Mouse (Mus musculus) frontal cortex, postnatal 25 days (tissue): ENCODE measurements around the gene Gmppa.

ENCODE experiments used
- DNase-seq, 2 experiments: peaks; one replicate each; pipeline ENCODE4 v3.0.0; 2022; ENCODE audit warnings: low spot score in 2 of 2

The Gmppa gene

DNA sequence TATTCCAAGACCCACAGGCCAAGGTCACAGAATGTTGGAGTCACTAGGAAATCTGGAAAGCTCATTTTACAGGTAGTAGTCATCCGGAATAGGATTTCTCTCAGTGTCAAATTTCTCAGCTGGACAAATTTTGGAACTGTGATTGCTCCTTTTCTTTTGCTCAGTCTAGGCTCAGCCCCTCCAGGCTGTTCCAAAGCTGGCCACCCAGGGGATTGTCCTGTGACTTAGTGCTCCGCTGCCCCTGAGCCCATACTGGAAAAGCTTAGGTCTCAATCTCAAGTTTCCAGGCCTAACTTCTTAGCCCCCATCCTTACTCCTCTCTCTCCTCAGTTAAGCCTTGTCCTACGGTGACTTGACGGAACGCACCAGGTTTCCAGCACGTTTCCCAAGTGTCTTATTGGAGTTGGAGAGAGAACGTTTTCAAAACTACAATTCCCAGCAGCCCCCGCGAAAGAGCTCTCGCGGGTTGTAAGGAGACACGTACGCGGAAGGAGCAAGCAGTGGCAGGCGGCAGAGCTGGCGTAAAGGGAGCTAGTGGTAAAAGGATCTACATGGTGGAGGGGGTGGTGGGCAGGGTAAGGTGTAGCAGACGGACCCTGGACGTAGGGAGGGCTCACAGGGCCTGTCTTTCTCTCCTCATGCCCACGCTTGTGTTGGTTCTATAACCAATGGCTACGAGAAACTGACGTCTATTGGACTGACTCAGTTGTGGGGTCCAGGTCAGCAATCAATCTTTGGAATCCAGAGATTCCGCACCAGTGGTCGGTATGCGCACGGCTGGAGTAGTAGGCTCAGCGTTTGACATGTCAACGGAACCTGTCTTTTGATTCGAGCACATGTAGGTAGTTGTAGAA, at the start of gene Gmppa:
TSS of gene Gmppa (plus strand) at position 456 of the 854 bp plus-strand sequence.
- DNase-seq = peak; percentile 58 to 69

DNA sequence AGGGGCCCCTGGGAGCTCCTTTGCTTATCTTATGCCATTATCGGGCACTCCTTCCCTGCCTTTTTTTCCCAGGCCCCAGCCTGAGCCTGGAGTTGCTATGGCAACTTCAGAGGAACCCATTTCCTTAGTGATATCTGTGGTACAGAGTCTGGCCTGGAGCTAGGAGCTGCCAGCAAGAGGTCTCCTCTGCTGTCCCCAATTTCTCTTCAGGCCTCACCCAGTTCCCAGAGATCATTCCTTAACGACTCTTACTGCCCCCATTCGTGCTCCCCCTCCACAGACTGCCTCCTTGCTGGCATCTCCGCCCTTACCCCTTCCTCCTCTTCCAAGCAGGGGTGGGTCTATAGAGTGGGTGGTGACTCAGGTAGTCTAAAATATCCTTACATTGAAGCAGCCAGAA, 49.6 kb upstream of the Gmppa start:
- DNase-seq = no peak

DNA sequence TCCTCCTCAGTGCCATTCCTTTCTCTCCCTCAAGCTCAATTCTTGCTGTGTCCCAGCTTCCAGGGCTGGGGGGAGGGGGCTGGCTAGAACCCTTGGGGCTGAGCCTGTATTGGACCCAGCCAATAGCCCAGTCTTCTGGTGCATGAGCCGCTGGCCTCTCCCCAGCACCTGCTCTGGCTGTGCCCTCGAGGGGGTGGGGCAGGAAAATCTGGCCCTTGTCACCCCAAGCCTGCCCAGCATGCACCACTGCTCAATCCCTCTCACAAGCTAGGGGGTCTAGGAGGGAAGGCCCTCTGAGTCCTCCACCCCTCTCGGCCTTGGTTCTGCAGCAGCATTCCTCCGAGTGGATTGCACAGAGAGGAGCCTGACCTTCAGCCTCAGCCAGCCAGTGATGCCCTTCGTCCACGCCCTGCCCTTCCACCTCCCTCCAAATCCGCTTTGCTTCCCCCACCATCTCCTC, 48.2 kb upstream of the Gmppa start:
- DNase-seq = no peak

GRCm38 (mm10) chr1:75387929-75388897, 47.5 kb upstream of the Gmppa start:
- DNase-seq = no peak

DNA sequence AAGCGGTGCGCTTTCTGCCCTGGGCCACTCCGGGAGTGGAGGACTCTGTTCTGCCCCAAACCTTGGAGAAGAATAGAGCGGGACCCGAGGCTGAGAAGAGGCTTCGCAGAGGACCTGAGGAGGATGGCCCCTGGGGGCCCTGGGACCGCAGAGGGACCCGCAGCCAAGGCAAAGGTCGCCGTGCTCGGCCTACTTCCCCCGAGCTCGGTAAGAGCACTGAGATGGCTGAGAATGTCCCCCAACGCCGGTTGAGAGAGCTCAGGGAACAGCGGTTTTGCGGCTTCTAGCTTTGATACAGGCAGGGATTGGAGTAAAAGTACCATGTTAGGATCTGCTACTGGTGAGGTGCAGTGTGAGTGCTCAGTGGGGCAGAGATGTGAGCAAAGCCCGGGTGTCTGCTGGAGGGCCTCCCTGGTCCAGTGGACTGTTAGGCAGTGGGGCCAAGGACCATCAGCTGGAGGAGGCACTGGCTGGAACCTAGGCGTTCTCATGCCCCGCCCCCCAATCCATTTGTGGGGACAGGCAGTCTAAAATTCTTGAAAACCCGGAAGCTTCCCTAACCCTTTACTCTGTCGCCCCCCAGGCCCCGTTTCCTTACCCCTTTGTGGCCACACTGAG, 46.7 kb upstream of the Gmppa start:
- no peak for DNase-seq

DNA sequence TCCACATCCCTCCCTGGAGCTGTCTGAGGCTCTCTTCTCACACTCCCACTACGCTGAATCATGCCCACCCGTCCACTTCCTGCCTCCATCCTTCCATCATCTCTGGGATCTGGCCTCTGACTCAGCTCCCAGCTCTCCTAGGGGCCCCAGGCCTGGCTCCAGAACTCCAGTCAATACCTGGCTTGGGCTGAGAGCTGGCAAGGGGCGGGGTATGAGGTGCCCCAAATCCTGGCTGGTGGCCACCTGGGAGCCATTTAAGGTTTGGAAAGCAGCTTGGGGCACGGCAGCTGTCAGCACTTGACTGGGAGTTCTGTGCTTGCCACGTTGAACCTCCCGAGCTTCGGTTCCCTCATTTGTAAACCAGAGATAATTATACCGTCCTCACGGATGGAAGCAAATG, 42.6 kb upstream of the Gmppa start:
- peak in 1 of 2 experiments; percentile 25 for DNase-seq

DNA sequence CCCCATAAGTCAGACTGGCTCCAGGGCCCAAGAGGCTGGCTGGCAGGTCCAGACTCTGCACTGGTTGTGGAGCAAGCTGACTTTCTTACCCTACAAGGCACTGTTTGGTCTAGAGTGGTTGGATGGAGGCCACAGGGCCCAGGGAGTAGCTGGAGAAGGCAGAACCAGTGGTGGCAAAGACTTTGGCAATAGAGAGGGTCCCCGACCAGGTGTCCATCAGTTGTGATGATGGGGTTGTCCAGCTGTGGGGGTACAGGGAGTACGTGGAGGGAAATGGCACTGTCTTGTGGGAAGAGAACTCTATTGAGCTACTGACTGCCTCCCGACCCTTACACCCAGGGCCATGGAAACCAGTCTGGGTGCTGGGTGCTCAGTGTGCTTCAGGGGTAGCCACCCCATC, 41.9 kb upstream of the Gmppa start:
- DNase-seq = no peak

- no peak for DNase-seq
Observed at GRCm38 (mm10) chr1:75398761-75399402, 36.8 kb upstream of the Gmppa start.

DNA sequence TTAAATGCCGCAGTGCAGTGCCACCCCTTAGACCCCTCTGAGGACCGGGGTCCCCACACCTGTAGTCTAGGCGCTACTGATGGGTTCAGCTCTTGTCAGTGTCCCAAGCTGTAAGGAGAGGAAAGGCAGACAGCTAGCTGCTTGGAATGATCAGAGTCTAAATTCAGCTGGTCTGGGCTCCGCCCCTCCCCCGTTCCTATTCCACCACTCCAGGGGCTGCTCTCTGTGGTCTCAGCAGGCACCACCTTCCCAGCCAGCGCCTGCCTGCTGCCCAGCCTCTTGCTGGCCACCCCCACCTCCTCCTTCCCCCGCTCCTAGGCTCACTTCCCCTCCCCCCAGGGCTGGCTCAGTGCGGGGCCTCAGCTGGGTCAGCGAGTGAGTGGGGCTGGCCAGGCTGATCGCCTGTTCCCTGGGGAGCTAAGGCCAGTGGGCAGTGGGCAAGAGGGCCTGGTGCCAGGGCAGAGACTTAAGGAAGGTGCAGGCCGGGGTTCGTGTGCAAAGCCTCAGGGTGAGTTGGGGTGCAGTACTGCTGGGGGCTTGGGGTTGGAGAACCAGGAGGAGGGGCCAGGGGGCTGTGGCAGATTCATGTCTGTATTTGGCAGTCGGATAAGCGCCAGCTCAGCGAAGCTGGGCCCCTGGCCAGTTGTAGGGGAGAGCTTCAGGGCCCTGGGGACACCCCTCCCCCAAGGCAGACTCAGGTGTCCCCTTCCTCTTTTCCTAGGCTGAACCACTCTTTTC, 35.8 kb upstream of the Gmppa start:
- DNase-seq = no peak

GRCm38 (mm10) chr1:75400493-75401115, 35.1 kb upstream of the Gmppa start:
- DNase-seq = no peak

GRCm38 (mm10) chr1:75405547-75405946, 30.2 kb upstream of the Gmppa start:
- DNase-seq = no peak

GRCm38 (mm10) chr1:75406173-75406572, 29.6 kb upstream of the Gmppa start:
- DNase-seq = no peak

- DNase-seq = no peak
Observed at GRCm38 (mm10) chr1:75407056-75407455, 28.7 kb upstream of the Gmppa start.

GRCm38 (mm10) chr1:75408210-75408609, 27.5 kb upstream of the Gmppa start:
- no peak for DNase-seq

DNA sequence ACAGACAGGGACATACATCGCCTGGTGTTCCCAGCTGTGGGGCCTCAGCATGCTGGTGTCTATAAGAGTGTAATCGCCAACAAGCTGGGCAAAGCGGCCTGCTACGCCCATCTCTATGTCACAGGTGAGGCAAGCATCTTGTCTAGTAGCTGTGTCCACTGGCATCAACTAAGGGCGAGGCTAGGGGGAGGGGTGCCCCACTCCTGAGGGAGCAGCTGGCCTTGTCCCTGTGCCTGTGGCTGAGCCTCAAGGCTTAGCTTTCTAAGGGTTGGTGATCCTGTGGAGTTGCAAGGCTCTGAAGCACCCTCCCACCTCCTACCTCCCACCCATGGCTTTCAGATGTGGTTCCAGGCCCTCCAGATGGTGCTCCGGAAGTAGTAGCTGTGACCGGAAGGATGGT, 25.8 kb upstream of the Gmppa start:
- DNase-seq = no peak

GRCm38 (mm10) chr1:75412196-75412595, 23.5 kb upstream of the Gmppa start:
- DNase-seq = no peak

DNA sequence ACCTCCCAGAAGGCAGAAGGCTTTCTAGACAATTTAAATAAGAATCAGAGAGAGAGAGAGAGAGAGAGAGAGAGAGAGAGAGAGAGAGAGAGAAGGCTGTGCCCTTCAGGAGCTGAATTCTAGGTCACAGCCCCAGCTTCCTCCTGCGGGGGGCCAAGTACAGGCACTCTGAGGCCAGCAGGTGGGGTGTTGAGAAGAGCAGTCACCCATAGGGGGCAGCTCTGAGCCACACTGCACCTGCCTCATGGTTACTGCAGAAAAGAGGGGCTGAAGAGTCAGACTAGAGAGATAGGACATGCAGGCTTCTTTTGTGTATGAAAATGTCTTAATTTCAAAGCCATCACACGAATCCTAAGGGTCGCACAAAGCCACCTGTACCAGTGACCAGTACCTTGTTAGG, 22.0 kb upstream of the Gmppa start:
- no peak for DNase-seq

- DNase-seq = no peak
Observed at GRCm38 (mm10) chr1:75421794-75422193, 13.9 kb upstream of the Gmppa start.

DNA sequence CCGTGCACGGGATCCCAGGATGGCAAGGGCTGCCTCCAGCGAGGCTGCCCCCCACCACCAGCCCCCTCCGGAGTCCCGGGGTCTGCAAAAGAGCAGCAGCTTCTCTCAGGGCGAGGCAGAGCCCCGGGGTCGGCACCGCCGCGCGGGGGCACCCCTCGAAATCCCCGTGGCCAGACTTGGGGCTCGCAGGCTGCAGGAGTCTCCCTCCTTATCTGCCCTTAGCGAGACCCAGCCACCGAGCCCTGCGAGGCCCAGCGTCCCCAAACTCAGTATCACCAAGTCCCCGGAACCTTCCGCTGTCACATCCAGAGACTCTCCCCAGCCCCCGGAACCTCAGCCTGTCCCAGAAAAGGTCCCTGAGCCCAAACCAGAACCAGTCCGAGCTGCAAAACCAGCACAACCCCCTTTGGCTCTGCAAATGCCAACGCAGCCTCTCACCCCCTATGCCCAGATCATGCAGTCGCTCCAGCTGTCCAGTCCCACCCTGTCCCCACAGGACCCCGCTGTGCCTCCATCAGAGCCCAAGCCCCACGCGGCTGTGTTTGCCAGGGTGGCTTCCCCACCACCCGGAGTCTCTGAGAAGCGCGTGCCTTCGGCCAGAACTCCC, 13.4 kb upstream of the Gmppa start:
- DNase-seq = no peak
